Mouse (Mus musculus): Measurements from ENCODE around the gene Dnajb12.

DNA sequence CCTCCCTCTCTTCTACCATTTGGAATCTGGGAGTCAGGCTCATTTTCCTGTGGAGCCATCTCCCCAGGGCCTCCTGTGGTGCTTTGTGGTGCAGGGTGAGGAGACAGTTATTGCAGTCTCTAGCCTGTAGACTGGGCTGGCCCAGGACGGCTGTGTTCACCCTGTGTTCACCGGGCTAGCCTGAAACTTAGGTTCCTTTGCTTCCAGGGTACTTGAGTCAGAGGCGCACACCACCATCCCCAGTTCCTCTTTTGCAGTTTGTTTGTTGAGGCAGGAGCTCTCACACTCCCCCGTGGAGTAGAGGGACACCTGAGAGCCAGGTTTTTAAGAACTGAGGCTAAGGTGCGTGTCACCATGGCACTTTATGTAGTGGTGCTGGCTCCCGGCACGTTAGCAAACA is 10.0 kb downstream of the Dnajb12 start:
- no peak for TF ChIP-seq POLR2A (IDR thresholded peaks at IDR 0.05; ENCODE audit: low read depth, low read length)
- TF ChIP-seq CTCF (IDR thresholded peaks at IDR 0.05; ENCODE audit: extremely low read depth, insufficient read length, insufficient replicate concordance, low read depth, low read length), result no peak
